Mouse (Mus musculus) midbrain, embryonic 11.5 days (tissue): ENCODE measurements around the gene Wdr78. TPM values are rescaled to one million over a fixed set of nuclear protein-coding genes. Genes with fewer than 3 reads are reported as not detected.
A peak's percentile ranks its signal among the peaks of the same experiment; 100 is the strongest.

Source experiments
- ATAC-seq: fragments of 200-750 bp; cut with Nextera tagmentation; 2 replicates; pipeline ENCODE4 v1.8.0; 2017; ENCODE audit warnings: moderate TSS enrichment, moderate library complexity; ENCODE audit not compliant: low FRiP score
- DNase-seq: peaks from one replicate; pipeline ENCODE4 v3.0.0; 2015; ENCODE audit warnings: low spot score; ENCODE audit errors: missing footprints
- H3K27ac ChIP-seq: fragments of 300-500 bp; sonication (generic); 2 replicates; pipeline ENCODE4 v1.5.1; 2014; ENCODE audit warnings: low read depth, low read length
- H3K27me3 ChIP-seq: fragments of 300-500 bp; sonication (generic); 2 replicates; pipeline ENCODE4 v1.6.1; 2014; ENCODE audit warnings: mild to moderate bottlenecking, low read length, moderate library complexity, mixed read lengths; ENCODE audit not compliant: control insufficient read depth, insufficient read depth
- H3K36me3 ChIP-seq: fragments of 300-500 bp; sonication (generic); 2 replicates; pipeline ENCODE4 v1.6.1; 2014; ENCODE audit warnings: mild to moderate bottlenecking, low read length, moderate library complexity, mixed read lengths; ENCODE audit not compliant: control insufficient read depth, insufficient read depth
- H3K4me1 ChIP-seq: fragments of 300-500 bp; sonication (generic); 2 replicates; pipeline ENCODE4 v1.6.1; 2014; ENCODE audit warnings: low read length; ENCODE audit not compliant: control insufficient read depth, insufficient read depth
- H3K4me2 ChIP-seq: fragments of 300-500 bp; sonication (generic); 2 replicates; pipeline ENCODE4 v1.6.1; 2014; ENCODE audit warnings: mild to moderate bottlenecking, moderate library complexity
- H3K4me3 ChIP-seq: fragments of 300-500 bp; sonication (generic); 2 replicates; pipeline ENCODE4 v1.5.1; 2014; ENCODE audit warnings: low read depth, low read length
- H3K9ac ChIP-seq: fragments of 300-500 bp; sonication (generic); 2 replicates; pipeline ENCODE4 v1.6.1; 2014; ENCODE audit warnings: low read length
- H3K9me3 ChIP-seq: fragments of 300-500 bp; sonication (generic); 2 replicates; pipeline ENCODE4 v1.6.1; 2016; ENCODE audit warnings: low read length; ENCODE audit not compliant: control insufficient read depth
- WGBS: fragments of 180-500 bp; shearing (Covaris S2); extraction: QIAGEN DNeasy Blood & Tissue Kit; methylation state at CpG from one replicate; pipeline ENCODE4 v1.1.7; 2014; 5-methylcytosine and 5-hydroxymethylcytosine counted together
- polyA plus RNA-seq: library from polyadenylated mRNA; unstranded; fragments of >200 nt; fragmentation: Nextera tagmentation; extraction: Ambion mirVana; gene quantifications from 2 replicates; pipeline ENCODE4 v1.2.1, GENCODE M21; 2014

Gene Wdr78
- 5.5 and 6.8 TPM in 2 replicates for polyA plus RNA-seq

DNA sequence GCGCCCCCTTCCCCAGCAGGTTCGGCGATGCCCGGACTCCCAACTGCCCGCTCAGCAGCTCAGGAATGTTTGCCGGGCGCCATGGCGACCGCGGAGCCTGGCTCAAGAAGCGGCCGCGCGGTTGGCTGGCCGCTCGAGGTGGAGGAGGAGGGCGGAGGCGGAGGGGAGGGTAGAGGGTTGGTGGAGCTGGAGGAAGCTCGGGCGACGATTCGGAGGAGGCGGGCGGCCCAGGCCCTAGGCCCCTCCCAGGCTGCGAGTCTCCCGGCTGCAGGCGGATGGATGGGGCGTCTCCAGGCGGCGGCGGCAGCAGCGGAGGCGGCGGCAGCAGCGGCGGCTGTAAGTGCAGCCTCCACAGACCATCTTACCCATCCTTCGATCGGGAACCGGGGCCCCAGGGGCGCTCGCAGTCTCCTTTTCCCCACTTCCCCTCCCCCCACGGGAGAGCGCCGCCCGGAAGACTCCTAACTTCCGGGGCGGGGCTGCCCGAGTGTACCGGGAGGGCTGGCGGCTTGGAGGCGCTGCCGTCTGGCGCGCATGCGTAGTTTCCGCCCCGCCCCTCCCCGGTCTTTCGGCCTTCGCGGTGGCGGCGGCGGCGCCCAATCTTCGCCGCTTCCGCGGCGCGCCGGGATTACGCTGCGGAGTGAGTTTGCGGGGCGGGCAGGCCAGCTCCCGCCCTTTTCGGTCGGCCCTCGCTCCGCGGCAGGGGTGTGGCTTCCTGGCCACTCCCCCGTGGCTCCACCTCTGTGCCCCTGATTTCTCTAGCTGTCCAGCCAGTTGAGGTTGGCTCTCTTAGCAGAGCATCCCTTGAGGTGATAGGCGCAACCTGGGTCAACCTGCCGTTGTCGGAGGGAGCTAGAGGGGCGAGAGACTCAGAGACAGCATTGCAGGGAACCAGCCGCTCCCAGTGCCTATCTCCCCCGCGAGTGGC, at the start of gene Wdr78, which contains the start of gene Mier1:
Gene Wdr78 (minus strand): TSS at position 372 of the 928 bp plus-strand sequence.
Gene Mier1 (plus strand): TSS at position 207 of the 928 bp plus-strand sequence.
- H3K4me1 ChIP-seq = peaks cover 17% of the 10 kb centered on the region
- peak; percentile 99 for ATAC-seq

DNA sequence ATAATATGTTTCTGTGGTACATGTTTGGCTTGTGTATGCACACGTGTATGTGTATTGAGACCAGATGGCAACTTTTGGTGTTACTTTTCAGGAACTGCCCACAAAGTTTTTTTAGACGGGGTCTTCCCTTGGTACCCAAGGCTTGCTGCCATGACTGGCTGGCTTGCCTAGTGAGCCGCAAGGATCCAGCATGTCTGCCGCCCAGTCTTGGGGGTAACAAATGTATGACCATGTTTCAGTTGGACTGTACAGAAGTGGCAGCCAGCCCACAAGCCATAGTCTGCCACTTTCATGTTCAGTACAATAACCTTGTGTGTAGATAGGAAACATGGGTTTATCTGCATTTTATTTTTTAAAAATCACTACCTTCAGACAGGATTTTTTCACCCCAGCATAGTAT, 44.4 kb upstream of the Wdr78 start:
- Histone ChIP-seq H3K27ac (no peak overlapping the region), H3K27me3 (no peaks in the 10 kb centered on the region), H3K9me3 (no peaks in the 10 kb centered on the region), H3K9ac (no peak overlapping the region), H3K4me3 (no peak overlapping the region), H3K4me1 (no peaks in the 10 kb centered on the region), H3K4me2 (no peak overlapping the region), H3K36me3 (peaks cover 9% of the 10 kb centered on the region; the same call in 1 of the 2 replicates)
- DNase-seq = no peak
- ATAC-seq = no peak
- 95% methylated on average over 4 of the region's 4 CpGs for WGBS

More for the DNA sequence above, at the start of gene Wdr78, which contains the start of gene Mier1:
- peak within 1 kb of the TSS; percentile 99 for H3K27ac ChIP-seq
- H3K27me3 ChIP-seq = no peaks in the 10 kb centered on the region
- peak; percentile 99 for DNase-seq
- WGBS = under 1% methylated on average over 82 of the region's 90 CpGs
- H3K9me3 ChIP-seq = no peaks in the 10 kb centered on the region
- H3K9ac ChIP-seq = peak within 1 kb of the TSS; percentile 95
- peak within 1 kb of the TSS; percentile 71 for H3K4me2 ChIP-seq
- no peaks in the 10 kb centered on the region for H3K36me3 ChIP-seq
- H3K4me3 ChIP-seq = peak within 1 kb of the TSS; percentile 82

DNA sequence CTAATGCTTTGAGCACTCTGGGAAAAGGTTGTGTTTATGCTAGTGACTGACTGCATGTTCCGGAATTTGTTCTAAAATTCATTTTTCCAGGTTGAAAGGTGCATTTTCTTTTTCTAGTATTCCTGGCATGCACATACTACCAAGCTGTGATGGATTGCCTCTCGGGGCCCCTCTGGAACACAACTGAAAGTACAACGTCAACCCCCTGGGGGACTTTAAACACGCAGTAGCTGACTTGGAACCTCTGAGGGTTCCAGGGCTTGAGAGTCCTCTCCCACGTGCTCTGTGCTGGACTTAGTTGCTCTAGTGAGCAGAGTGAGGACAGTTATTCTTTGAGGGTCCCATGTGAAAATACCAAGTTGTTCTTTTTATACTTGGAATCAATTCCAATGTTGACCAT, 37.6 kb upstream of the Wdr78 start:
- Histone ChIP-seq H3K9me3 (no peaks in the 10 kb centered on the region), H3K27ac (no peak overlapping the region), H3K27me3 (no peaks in the 10 kb centered on the region), H3K4me3 (no peak overlapping the region), H3K4me2 (no peak overlapping the region), H3K36me3 (peaks cover 7% of the 10 kb centered on the region; the same call in 1 of the 2 replicates), H3K9ac (no peak overlapping the region), H3K4me1 (no peaks in the 10 kb centered on the region)
- DNase-seq = no peak
- 94% methylated on average over 5 of the region's 5 CpGs for WGBS
- ATAC-seq = no peak

DNA sequence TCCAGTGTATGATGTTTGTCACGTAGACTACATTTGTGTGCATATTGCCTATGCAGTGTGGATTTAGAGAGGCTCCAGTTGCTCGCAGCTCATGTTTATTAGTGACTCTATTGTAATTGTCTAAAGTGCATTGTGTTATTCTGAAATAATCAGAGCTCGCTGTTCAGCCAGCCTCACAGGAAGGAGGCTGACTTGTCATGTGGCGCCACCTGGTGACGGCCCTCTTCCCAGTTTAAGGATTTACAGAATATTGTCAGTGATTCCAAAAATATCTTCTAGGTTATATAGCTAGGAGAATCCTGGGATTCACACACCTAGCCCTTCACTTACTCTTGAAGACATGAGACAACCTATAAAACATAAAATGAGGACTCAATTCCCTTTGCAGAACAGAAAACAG, 32.0 kb upstream of the Wdr78 start:
- DNase-seq (peak; percentile 96), ATAC-seq (0 out of 2 replicates have a peak, but pooled peaks have one; percentile 33)
- no peaks in the 10 kb centered on the region for H3K27me3 ChIP-seq
- no peak overlapping the region for H3K27ac ChIP-seq
- no peak overlapping the region for H3K4me3 ChIP-seq
- H3K9me3 ChIP-seq = no peaks in the 10 kb centered on the region
- no peaks in the 10 kb centered on the region for H3K4me1 ChIP-seq
- peaks cover 10% of the 10 kb centered on the region; the same call in 1 of the 2 replicates for H3K36me3 ChIP-seq
- no peak overlapping the region for H3K4me2 ChIP-seq
- no peak overlapping the region for H3K9ac ChIP-seq
- WGBS = 43% methylated on average over 5 of the region's 5 CpGs

DNA sequence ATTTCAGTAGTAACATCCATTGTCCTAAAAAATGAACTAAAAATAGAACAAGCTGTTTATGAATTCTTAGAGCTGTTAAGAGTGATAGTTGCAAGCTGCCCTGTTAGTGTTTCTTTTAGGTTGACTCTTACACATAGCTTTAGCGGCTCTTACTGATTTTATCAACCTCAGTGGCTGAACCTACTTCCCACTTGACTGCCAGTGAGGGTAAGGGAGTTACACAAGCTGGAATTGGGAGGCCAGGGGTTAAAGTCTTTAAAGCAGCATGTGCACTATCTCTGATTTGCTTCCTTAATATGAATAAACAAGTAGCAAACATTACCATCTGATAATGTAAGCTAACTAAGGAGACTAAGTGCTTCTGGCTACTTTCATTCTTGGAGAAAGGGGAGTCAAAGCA, 22.6 kb upstream of the Wdr78 start:
- ATAC-seq = no peak
- DNase-seq = no peak
- Histone ChIP-seq H3K4me1 (no peaks in the 10 kb centered on the region), H3K27me3 (no peaks in the 10 kb centered on the region), H3K4me3 (no peak overlapping the region), H3K4me2 (no peak overlapping the region), H3K36me3 (peaks cover 5% of the 10 kb centered on the region; the same call in 1 of the 2 replicates), H3K9me3 (no peaks in the 10 kb centered on the region), H3K9ac (no peak overlapping the region), H3K27ac (no peak overlapping the region)
- 92% methylated on average over 1 of the region's 1 CpGs for WGBS

DNA sequence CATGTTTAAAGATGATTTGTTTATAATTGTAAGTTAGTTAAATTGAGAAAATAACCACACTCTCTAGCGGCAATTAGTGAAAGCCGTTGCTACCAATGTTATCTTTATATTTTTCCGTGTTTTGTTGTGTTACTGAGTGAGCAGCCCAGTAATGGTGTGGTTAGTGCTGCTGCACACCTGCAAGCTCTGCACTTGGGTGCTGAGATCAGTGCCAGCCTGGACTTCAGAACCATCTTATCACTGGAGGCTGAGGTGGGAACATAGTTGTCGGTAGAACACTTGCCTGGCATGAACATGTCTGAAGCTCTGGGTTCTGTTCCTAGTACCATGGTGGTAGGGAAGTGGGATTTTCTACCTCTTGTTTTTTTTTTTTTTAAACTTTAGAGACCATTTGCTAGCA, 12.2 kb upstream of the Wdr78 start:
- H3K9ac ChIP-seq = no peak overlapping the region
- H3K4me1 ChIP-seq = no peaks in the 10 kb centered on the region
- H3K4me3 ChIP-seq = no peak overlapping the region
- no peak overlapping the region for H3K27ac ChIP-seq
- no peak overlapping the region for H3K4me2 ChIP-seq
- ATAC-seq (no peak), DNase-seq (no peak)
- no peaks in the 10 kb centered on the region for H3K36me3 ChIP-seq
- H3K9me3 ChIP-seq = no peaks in the 10 kb centered on the region
- H3K27me3 ChIP-seq = no peaks in the 10 kb centered on the region
- 94% methylated on average over 4 of the region's 4 CpGs for WGBS

DNA sequence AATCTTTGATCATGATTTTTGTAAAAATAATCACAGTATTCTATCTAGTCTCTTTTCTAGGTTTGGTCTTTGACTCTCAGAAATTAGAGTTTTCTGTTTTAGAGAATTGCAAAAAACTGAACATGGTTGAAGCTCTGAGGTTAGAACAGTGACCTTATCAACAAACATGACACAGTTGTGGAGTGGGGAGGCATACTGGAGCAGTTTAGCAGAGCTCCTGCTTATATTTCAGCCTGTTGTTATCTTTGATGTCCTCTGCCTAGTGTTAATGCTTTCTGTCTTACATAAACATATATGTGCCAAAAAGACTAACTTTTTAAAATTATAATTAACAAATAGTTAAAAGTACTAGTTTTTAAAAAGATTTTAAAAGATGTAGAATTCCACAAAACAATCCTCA, 9.3 kb upstream of the Wdr78 start:
- DNase-seq = no peak
- Histone ChIP-seq H3K4me2 (no peak overlapping the region), H3K9me3 (no peaks in the 10 kb centered on the region), H3K27ac (no peak overlapping the region), H3K4me3 (no peak overlapping the region), H3K4me1 (peaks cover 12% of the 10 kb centered on the region), H3K9ac (no peak overlapping the region), H3K27me3 (no peaks in the 10 kb centered on the region), H3K36me3 (no peaks in the 10 kb centered on the region)
- ATAC-seq = no peak

DNA sequence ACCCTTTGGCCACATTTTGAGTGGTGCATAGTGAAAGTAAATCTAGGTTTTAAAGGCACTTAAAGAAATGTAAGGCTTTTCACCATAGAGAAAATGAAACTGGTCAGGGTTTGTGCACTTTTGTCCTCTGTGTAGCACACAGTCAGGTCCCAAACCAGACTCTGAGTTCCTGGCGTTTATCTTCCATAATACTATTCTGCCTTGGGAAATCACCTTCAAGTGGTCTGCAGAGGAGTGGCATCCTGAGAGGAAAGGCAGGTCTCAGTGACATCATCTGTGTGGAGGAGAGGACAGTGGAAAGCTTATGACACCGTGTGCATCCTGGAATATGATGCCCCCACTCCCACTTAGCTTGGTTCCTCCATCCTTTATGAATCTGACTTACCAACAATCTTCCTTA, 8.7 kb upstream of the Wdr78 start:
- Histone ChIP-seq H3K4me3 (no peak overlapping the region), H3K4me1 (peaks cover 12% of the 10 kb centered on the region), H3K27me3 (no peaks in the 10 kb centered on the region), H3K4me2 (no peak overlapping the region), H3K27ac (no peak overlapping the region), H3K36me3 (no peaks in the 10 kb centered on the region), H3K9me3 (no peaks in the 10 kb centered on the region), H3K9ac (no peak overlapping the region)
- WGBS = 70% methylated on average over 2 of the region's 2 CpGs
- DNase-seq = no peak
- ATAC-seq = no peak

DNA sequence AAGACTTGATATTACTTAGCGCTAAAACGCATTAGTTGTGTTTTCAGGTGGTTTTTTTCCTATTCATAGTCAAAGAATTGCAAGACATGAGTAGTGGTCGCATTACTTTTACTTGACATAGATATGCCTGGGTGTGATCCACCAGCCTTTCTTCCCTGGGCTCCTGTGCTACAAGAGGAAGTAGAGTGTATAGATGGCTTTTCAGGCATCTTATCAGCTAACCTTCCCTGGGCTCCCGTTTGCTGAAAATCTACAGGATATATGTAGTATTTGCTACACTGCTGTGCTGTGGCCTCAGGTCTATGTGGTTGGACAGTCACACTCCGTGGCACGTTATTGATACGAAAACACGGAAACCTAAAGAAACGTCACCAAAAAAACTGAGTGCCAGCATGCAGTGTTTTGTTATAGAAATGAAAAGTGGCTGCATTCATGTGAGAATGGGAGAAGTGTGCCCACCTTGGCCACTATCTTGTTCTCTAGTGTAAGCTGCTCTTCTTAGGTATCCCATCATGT, 6.6 kb upstream of the Wdr78 start:
- no peak overlapping the region; the same call in 1 of the 2 replicates for H3K4me3 ChIP-seq
- WGBS = 88% methylated on average over 9 of the region's 9 CpGs
- peak overlapping the region; percentile 71; the same call in 1 of the 2 replicates for H3K4me2 ChIP-seq

More for the DNA sequence above, 6.6 kb upstream of the Wdr78 start:
- H3K9me3 ChIP-seq = no peaks in the 10 kb centered on the region
- no peak overlapping the region for H3K27ac ChIP-seq
- H3K27me3 ChIP-seq = no peaks in the 10 kb centered on the region
- H3K36me3 ChIP-seq = no peaks in the 10 kb centered on the region
- ATAC-seq (no peak), DNase-seq (no peak)
- peaks cover 12% of the 10 kb centered on the region for H3K4me1 ChIP-seq
- H3K9ac ChIP-seq = no peak overlapping the region
